Mouse (Mus musculus) C2C12 (cell line): ENCODE measurements around the gene Eif2s2.

Experiments used
- CTCF ChIP-seq: IDR thresholded peaks from one replicate; pipeline ENCODE4 v1.5.1; 2011; ENCODE audit not compliant: control insufficient read depth, insufficient read depth, insufficient read length
- MAX ChIP-seq: IDR thresholded peaks from one replicate; pipeline ENCODE4 v1.6.1; 2011; ENCODE audit warnings: mild to moderate bottlenecking, control low read depth
- MYOD1 ChIP-seq: IDR thresholded peaks from one replicate; pipeline ENCODE4 v1.6.1; 2011; ENCODE audit warnings: low read depth; ENCODE audit not compliant: control insufficient read depth, insufficient read length
- MYOG ChIP-seq: IDR thresholded peaks from one replicate; pipeline ENCODE4 v1.6.1; 2011; ENCODE audit not compliant: control insufficient read depth, insufficient read length; ENCODE audit errors: extremely low read depth
- USF1 ChIP-seq: IDR thresholded peaks from one replicate; pipeline ENCODE4 v1.6.1; 2011; ENCODE audit warnings: low read depth, mild to moderate bottlenecking, control low read depth, moderate library complexity

DNA sequence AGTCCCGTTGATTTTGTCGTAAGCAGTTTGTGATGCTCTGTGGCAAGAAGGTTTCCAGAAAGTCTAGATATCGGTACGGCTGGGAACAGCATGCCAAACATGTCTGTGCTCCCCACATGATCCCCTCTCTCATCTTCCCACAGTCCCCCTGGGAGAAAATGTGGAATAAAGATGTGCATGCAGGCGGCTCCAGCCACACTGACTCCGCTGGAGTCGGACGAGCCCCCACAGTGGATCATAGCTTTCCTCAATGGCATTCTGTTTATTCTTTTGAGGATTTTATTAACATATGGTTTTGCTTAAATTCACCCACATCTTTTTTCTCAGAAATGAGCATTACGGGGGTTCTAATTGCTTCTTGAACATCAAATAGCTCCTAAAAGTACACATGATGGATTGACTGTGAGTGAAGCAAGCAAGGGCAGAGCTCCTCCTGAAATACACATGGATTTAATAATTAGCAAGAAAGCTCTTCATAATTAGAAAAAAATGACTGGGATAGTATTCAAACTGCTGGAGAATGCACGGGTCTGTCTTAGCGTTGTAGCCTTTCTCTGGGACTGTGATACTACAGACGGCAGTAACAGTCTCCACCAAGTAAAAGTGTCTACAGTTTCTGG, 23.3 kb upstream of the Eif2s2 start:
- TF ChIP-seq MYOG (no peak), CTCF (no peak), MAX (no peak), MYOD1 (no peak), USF1 (no peak)
